Mouse (Mus musculus): Measurements from ENCODE around the gene Zfp987.

The Zfp987 gene

GRCm38 (mm10) chr4:146173378-146174226 is 76.5 kb downstream of the Zfp987 start:
- DNase-seq (ENCODE audit: low spot score): peak; percentile 12

All from ovary, postnatal 36 days (tissue).